Mouse (Mus musculus) liver, postnatal 0 days (tissue): ENCODE measurements around the gene Iqsec3.

Experiments used
- CTCF ChIP-seq: sonication (generic); IDR thresholded peaks from 2 replicates; pipeline ENCODE4 v1.5.1; 2016; ENCODE audit warnings: antibody characterized with exemption, low read depth
- EP300 ChIP-seq: IDR thresholded peaks from 2 replicates; pipeline ENCODE4 v1.6.1; 2016; ENCODE audit warnings: antibody characterized with exemption, low read depth, mild to moderate bottlenecking

GRCm38 (mm10) chr6:121517726-121518125 lies 44.2 kb upstream of the Iqsec3 start:
- TF ChIP-seq CTCF (no peak), EP300 (no peak)
